Mouse (Mus musculus) A20 (cell line): ENCODE results near the gene Rtn1.

ENCODE experiments used
- DNase-seq: peaks from one replicate; pipeline ENCODE4 v3.0.0-alpha.2; 2011; ENCODE audit warnings: low read depth, low spot score

Gene Rtn1

DNA sequence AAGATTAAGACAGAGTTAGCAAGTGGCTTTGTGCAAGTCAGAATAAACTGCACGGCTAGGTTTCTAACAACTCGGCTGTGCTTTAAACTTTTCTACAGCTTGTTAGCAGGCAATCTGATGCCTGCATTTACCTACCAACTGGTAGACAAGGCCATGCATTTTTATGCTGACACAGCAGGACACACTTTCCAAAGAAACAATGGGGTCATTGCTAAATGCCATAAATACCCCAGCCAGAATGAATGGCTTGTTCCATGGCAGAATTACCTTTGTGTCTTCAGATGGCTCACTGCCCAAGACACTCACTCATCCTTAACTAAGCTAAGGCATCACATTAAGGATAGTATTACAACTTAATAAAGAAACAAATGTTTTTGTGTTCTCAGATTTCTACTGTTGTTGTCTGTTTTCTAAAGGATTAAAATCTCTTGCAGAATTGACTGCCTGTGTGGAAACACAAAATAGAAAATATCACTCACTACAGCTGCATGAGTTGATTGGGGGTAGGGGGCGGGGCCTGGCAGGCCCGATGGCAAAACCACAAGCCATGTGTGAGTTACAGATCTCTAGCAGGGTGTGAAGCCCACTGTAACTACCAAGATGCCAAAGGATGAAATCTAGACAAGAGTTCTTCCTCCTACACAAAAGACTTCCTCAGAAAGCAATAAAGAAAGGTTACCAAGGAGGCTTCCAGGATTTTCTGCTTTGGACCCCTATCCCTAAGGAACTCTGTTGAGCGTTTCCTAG lies 129.6 kb downstream of the Rtn1 start:
- peak; percentile 12 for DNase-seq

DNA sequence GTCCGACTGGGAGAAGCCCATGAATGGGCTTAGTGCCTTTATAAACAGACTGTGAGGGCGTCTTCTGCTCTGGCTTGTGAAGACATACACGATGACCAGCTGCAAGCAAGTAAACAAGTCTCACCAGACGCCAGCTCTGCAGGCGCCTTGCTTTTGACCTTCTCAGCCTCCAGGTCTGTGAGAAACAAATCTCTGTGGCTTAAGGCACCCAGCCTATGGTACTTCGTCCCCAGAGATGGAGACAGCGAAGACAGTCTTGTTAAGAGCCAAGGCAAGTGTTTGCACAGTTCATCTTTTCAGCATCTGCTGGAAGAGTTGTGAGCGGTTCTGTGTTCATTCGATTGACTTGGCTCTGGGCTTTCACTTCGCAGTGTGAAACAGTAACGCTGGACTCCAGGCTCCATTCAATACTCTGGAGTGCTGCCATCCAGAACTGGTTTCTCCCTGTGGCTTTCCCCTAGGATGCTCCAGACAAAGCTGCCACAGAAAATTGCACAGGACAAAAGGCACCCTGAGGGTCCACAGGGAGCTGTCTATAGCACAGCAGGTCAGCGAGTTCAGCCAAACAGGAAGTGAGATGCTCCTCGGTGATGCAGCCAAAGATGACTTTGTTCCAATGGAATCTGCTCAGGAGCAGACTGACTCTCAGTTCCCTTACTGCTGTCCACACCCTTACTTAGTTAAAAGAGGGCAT lies 135.0 kb downstream of the Rtn1 start:
- no peak for DNase-seq

DNA sequence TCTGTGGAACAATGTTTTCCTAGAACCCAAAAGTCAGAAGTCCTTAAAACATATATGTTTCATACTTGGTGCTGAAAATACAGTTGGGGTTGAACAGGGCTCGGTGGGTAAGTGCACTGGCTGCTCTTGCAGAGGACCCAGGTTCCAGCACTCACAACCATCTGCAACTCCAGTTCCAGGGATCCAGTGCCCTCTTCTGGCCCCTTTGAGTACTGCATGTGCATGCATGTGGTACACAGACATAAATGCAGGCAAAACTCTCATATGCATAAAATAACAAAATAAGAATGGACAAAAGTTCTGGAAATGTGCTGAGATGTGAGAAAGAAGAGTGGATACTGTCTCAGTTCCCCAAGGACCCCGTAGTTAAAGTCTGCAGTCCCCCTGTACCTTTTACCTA lies 141.2 kb downstream of the Rtn1 start:
- DNase-seq = peak; percentile 49

DNA sequence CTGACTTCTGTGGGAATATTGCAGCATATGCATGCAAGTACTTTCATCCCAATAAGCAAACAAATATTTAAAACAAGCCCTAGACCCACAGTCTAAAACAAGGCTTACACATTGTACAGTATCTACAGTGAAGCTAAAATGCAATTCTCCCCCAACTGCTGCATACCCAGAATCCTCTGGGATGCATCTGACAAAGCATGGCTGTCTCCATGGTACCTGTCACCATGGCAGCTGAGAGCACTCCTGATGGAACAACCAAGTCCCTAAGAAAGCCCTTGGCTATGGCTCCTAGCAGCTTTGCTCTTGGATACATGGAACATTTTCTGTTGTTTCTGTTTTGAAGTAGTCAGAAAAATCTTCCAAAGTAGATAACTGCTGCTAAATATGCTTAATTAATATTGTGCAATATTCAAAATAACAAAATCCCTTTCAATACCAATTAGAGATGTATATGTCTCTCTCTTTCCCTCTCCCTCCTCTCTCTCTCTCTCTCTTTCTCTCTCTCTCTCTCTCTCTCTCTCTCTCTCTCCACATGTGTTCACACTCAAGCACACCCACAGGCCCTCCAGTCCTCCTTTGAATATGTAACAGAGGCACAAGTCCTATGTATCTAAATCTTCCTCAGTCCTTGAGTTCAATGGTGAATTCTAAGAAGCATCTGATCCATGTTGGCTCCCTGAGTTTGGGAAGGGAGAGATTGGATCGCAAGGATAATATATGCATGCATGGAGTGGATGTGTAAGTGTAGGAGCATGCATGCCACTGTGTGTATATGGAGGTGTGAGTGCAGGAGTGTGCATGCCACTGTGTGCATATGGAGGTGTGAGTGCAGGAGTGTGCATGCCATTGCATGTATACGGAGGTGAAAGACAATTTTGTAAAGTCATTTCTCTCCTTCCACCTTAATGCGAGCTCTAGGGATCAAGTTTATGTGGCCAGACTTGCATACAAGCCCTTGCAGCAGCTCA lies 143.3 kb downstream of the Rtn1 start:
- DNase-seq = no peak

DNA sequence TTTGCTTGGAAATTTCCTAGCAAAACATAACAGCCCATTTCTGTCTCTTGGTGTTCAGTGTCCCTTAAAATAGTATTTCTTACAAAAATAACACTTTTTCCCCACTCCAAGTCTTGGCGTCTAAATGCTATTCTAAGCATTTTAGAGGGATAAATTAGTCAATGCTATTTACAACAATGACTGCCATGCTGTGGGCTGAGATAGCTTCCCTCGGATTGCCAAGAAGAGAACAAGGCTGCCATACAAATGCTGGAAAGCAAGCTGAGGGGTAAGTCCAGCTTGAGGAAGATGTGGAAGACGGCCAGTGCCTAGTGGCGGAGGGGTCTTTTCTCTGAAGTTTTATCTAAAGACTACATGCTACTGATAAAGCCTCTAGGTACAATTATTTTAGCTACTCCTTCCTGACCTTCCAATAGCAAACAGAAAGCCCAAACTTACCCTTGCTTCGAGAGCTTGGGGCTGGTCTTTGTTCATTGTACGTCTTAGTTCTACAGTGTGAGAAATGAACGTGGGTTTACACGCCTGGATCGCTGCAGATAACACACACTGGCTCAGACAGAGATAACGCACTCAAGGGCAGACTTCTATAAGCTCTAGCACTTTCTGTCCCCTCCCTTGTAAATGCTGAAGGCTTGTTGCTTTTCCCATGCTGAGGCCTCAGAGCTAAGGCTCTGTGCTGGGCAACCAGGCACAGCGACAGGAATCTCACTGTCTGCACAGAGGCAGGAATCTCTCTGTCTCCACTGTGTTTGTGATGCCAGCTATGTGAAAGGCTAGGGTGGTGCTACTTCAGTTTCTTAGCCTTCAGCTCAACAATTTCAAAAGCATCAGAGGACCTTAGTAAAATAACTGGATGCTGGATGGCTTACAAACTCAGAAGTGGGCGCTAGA lies 145.4 kb downstream of the Rtn1 start:
- no peak for DNase-seq

DNA sequence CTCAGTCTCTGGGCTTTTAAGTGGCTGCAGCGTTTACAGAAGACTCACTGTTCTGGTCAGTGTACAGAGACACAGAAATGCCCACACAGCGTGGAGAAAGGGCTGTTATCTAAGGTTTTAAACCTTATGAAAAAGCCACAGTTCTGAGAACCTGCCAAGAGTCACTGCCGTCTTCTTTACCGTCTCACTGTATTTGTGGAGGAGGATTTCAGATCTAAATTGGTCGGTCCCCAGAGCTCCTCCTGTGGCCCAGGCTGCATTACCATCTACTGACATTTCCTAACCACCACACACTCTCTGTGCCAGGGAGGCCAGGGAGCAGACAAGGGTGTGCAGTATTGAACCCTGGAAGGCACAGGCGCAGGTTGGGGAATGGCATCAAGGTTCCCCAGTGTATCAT lies 151.9 kb downstream of the Rtn1 start:
- no peak for DNase-seq

DNA sequence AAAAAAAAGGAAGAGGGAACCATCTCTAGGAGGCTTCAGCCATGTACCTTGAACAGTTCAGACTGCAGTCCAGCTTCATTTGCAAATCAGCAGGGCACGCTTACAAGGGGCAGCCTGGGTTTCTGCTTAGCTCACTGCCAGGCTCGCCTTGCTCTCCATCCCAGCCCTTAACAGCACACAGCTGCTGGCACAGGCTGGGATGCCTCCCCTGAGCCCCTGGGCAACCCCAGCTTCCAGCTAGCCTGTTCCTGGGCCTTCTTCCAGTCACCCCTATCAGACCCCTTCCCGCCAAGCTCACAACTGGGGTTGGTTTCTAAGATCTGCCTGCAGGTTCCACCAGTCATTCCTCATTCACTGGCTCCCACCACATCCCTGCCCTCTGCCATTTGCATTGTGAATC lies 155.8 kb downstream of the Rtn1 start:
- DNase-seq = no peak

DNA sequence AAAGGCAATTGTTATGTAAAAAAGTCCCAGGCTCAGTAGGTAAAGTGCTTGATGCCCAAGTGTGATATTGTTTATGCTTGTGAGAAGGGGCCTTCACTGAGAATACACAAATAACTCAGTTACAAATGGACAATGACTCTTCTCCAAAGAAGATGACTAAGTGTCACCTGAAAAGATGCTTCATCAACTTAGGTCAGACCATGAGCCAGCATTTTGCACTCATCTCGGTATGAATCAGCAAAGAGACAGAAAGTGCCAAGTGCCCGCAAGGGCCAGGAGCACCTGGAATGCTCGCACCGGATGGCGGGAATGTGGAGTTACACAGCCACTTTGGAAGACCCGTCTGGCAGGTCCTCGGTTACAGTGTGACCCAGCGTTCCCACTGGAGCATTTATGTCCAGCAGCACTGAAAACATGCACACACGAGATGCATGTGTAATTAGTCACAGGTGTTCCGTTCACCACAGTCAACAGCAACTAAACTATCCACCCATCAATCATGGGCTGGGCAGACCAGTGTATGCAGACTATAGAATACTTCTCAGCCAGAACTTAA lies 156.9 kb downstream of the Rtn1 start:
- no peak for DNase-seq

DNA sequence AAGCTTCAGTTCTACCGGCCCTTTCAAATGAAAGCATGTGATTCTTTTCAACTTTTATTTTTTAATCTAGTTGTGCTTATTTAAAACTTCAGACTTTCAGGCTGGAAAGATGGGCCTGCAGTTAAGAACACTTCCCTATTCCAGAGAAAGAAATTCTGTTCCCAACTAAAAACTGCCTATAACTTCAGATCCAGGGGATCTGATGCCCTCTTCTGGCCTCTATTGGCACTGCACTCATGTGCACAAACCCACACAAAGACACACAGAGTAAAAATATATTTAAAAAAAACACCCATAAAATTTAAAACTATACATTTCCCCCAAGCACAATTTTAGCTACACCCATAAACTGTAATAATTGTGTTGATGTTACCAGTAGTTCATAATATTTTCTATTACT lies 163.9 kb downstream of the Rtn1 start:
- DNase-seq = peak; percentile 7

DNA sequence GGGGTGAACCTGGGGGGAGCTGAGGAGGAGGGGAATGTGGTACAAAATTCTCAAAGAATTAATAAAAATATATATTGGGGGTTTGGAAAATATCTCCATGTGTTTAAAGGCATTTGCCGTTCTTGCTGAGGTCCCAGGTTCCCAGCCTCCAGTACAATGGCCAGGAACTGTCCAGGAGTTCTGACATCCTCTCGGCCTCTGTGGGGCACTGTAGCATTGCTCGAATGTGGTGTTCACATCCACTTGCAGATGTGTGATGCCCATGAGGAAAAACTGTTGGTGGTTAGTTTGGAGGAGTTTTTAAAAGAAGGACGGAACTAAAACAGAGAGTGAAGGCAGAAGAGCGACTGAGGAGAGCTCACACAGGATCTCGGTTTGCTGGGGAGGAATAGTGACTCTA lies 166.0 kb downstream of the Rtn1 start:
- DNase-seq = no peak

DNA sequence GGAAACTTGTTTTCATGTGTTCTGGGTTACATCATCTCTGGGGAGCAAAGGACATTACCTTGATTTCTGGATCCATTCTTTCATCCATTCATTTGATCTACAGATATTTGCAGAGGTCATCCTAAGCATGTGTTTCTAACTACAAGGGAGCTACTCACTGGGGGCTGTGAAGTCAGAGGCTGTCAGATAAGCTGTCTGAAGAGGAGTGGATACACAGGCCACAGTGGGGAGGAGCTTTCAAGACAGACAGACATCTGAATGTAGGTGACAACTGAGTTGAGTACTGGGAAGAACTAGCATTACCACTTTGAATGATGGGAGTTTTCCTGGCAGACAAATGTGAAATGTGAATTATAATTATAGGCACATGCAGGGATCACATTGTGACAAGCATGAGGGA lies 168.3 kb downstream of the Rtn1 start:
- DNase-seq = no peak

DNA sequence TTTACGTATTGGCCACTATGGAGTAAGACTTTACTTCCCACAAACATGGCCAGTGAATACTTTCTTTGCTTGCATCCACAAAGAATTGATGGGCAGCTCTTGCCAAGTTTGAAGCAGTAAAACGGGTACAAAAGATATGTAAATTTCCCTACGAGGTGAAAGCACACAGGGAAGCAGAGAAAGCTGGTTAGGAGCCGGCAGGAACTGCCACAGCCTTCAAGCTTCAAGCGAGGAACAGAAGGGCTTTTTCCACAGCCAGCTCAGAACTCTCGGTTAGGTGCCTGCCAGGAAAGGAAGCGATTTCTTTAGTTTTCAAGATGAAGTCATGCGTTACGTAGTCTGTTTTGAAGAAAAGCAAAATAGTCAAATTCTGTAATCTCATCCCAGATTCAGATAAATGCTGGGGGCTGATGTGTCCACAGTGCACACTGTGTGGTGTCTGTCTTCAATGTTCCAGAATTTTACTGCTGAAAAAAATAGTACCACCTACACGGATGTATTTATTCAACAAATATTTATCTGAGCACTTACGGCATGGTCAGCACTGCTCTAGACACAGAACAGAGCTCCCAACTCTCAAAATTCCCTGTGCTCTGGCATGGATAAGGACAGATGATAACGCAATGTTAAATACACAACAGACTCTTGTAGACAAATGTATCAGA lies 169.5 kb downstream of the Rtn1 start:
- no peak for DNase-seq

DNA sequence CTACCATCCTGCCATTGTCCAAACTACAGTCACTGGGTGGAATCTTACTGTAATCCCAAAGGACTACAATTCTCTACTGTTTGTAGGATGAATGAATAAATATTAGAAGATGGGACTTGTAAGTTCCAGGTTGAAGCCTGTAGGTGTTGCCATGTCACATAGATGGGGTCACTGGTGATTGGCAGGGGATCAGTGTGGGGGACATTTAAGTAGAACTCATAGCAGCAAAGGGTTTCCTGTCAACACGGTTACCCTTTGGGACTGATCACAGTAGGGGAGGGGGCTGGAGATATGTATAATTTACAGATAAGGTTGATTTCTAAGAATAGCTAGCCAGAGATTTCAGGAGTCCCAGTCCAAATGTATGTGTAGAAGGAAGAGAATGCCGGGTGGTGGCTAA lies 171.6 kb downstream of the Rtn1 start:
- DNase-seq = no peak

DNA sequence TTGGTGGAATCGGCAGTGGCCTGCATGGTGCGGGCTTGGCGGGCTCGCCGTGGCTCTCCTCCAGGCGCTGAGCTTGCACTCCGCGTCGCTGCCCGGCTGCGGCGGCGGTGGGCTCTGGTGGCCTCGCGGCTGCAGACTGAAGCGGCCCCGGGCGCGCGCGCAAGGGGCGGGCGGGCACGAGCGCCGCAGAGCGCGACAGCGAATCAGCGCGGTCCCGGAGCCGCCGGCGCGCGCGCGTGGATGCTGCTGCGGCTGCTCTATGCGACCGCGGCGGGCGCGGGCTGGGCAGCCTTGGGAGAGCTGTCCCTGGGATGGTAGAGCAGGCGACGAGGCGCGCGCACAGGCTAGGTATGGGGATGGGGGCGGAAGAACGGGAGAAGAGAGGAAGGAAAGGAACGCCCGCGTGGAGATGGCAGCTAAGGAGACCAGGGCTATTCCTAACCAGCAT lies 172.3 kb downstream of the Rtn1 start:
- DNase-seq = no peak

DNA sequence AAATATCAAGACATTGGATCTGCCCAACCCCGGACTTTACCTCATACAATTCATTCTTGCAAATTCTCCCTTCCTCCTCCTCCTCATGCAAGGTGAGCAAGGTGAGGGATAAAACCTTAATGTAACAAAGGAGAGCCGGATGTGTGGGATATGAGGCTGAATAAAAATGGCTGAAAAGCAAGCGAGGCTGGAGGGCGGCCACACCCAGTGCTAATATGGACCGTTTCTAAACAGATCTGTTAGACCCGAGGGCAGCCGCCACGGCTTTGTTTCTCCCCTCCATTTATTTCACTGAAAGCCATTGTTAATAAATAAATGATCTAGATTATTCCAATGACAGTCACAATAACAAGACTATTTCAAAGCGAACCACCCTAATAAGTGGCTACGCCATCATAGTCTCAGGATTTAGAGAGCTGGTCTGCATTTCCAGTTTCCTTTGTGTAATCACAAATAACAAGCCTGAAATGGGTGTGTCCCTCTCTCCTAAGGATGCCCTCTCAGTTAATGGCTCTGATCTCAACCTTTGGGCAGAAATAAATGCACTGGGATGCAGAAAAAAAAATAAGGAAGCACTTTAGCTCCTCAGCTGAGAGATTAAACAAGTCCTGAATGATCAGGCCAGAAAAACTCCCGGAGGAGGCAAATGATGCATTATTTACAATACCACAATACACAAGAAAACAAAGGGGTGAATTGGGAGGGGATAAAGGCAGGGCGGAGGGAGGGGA lies 173.1 kb downstream of the Rtn1 start:
- no peak for DNase-seq

DNA sequence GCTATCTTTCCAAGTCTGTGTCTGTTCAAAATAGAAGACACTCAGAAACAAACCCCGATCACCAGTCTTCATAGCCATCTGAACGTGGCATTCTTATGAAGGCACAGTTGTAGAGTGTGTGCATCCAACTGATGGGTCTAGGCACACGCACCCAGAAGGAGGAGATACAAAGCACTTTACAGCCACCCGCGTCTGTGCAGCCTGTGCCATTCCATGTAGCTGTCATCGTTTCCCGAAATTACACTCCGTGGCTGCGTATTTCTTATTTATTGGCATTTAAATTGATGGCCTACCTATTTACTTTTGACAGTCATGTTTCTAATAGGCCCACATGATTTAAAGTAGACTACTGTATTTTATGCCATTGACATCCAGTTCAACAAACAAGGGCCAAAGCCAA lies 173.9 kb downstream of the Rtn1 start:
- DNase-seq = no peak

DNA sequence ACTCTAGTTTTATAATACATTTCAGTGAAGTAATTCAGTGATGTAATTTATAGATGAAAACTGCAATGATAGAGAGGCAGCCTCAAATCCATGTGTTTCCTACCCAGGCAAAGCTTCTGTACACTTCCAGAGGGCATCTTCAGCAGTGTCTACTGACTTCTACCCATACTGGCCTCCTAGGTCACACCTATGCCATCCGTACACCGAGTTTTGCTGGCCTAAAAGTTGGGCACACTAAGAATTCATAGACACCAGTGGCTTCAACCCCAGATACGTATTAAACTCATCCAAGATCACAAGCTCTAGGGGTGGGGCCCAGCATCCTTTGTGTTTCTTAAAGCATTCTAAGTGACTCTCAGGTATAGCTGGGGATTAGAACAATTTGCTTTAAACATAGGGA lies 174.7 kb downstream of the Rtn1 start:
- DNase-seq = no peak

DNA sequence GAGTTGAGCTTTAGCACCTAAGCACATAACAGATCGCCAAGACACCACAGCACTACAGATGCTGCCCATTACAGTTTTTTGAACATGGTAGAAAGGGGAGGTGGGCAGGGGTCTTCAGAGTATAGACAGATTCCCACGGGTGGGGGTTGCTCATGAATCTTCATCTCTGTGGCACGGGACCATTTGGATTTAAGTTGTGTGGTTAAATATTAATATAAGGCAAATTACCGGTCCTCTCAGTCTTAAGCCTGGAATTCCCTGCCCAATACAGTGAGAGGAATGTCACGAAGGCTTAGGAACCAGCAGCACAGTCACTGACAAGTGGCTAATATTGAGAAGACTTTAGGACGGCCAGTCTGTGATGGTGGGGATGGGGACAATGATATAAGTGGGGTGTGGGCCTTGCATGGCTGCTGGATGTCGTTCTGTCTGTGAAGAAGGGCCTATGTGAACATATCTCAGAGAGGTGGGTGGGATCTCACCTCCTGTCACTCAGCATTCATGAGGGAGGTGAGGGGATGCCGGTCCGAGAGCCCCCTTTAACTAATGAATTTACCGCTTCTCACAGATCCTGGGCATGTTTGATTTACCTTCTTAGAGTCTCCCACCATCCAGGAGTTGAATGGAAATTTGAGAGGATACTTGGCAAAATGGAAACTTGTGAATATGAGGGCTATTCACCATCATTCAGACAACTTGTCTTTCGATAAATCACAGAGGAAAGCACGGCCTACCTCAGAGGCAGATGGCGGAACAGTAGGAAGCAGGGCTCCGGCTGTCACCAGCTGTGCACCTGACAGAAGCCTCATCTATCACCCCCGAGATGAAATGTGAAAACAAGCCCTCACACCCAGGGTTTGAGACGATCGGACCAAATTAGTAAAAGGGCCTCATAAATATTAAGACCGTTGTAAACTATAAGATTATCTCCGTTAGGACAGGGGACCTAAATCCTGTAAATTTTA lies 175.7 kb downstream of the Rtn1 start:
- no peak for DNase-seq
